Mouse (Mus musculus) NIH3T3 (cell line): Measurements from ENCODE around the gene Kcnt1.
"Not testable (repeated sequence)": the region's sequence is repeated elsewhere in the genome, so short reads cannot be mapped to it uniquely, and the experiment has no call there.

Experiments
- DNase-seq: peaks from one replicate; pipeline ENCODE4 v3.0.0-alpha.2; 2012; ENCODE audit warnings: low read depth

Kcnt1 gene

GRCm38 (mm10) chr2:25863337-25864131, at the start of gene Kcnt1:
TSS of gene Kcnt1 (plus strand) at chr2:25863734.
- DNase-seq: peak; percentile 47

GRCm38 (mm10) chr2:25815748-25816147, 47.8 kb upstream of the Kcnt1 start, which contains the start of gene Glt6d1:
TSS of gene Glt6d1 (minus strand) at chr2:25815848.
- DNase-seq: not testable (repeated sequence)

- no peak for DNase-seq
Measured at GRCm38 (mm10) chr2:25822806-25823205, 40.7 kb upstream of the Kcnt1 start, which contains the start of gene Lcn9. TSS of gene Lcn9 (plus strand) at chr2:25823153.

- no peak for DNase-seq
Measured at GRCm38 (mm10) chr2:25824751-25825150, 38.8 kb upstream of the Kcnt1 start.

GRCm38 (mm10) chr2:25828344-25828947, 35.1 kb upstream of the Kcnt1 start:
- no peak for DNase-seq

- no peak for DNase-seq
Measured at GRCm38 (mm10) chr2:25830786-25831185, 32.7 kb upstream of the Kcnt1 start.

- DNase-seq: peak; percentile 82
Measured at GRCm38 (mm10) chr2:25836291-25836690, 27.2 kb upstream of the Kcnt1 start.

- no peak for DNase-seq
Measured at GRCm38 (mm10) chr2:25842161-25842560, 21.4 kb upstream of the Kcnt1 start.

- no peak for DNase-seq
Measured at GRCm38 (mm10) chr2:25842758-25843157, 20.8 kb upstream of the Kcnt1 start.

- DNase-seq: no peak
Measured at GRCm38 (mm10) chr2:25844097-25844496, 19.4 kb upstream of the Kcnt1 start.

GRCm38 (mm10) chr2:25846516-25846915, 17.0 kb upstream of the Kcnt1 start:
- DNase-seq: no peak

GRCm38 (mm10) chr2:25847226-25847625, 16.3 kb upstream of the Kcnt1 start, which contains the start of gene Sohlh1:
TSS of gene Sohlh1 (minus strand) at chr2:25847248.
- DNase-seq: no peak

- peak; percentile 49 for DNase-seq
Measured at GRCm38 (mm10) chr2:25850330-25850729, 13.2 kb upstream of the Kcnt1 start.

- DNase-seq: peak; percentile 24
Measured at GRCm38 (mm10) chr2:25852626-25853025, 10.9 kb upstream of the Kcnt1 start.

- no peak for DNase-seq
Measured at GRCm38 (mm10) chr2:25853998-25854397, 9.5 kb upstream of the Kcnt1 start.

GRCm38 (mm10) chr2:25859891-25860290, 3.6 kb upstream of the Kcnt1 start:
- DNase-seq: no peak

- DNase-seq: no peak
Measured at GRCm38 (mm10) chr2:25862038-25862437, 1.5 kb upstream of the Kcnt1 start.

GRCm38 (mm10) chr2:25862696-25863270, 751 bp upstream of the Kcnt1 start:
- no peak for DNase-seq

- peak; percentile 7 for DNase-seq
Measured at GRCm38 (mm10) chr2:25864230-25864629, 696 bp downstream of the Kcnt1 start.

GRCm38 (mm10) chr2:25865412-25865811, 1.9 kb downstream of the Kcnt1 start:
- DNase-seq: peak; percentile 79

- peak; percentile 12 for DNase-seq
Measured at GRCm38 (mm10) chr2:25866656-25867055, 3.1 kb downstream of the Kcnt1 start.

- DNase-seq: no peak
Measured at GRCm38 (mm10) chr2:25877250-25877735, 13.8 kb downstream of the Kcnt1 start.
